In genomic region chr15:79442257-79442611, GRCm38 (mm10) we compare ENCODE assay signal across 8 mouse cellular contexts. TPM values are rescaled to one million over a fixed set of nuclear protein-coding genes. Genes with fewer than 3 reads are reported as not detected.
DNase-seq lines count a peak whose midpoint lies in the region; ATAC-seq and TF ChIP-seq lines count a peak whose summit lies in the region.

No protein-coding gene starts in this region.

- intact Hi-C loops in gastrocnemius, adult 2 months (cut with DNase I) = no loop called here
- intact Hi-C loops in gastrocnemius, postnatal 14 days (cut with DNase I; ENCODE audit: low total_unique reads) = loop anchor here (2.0 kb wide), 1 partner anchor 69 kb away; no protein-coding TSS in a partner anchor

- H3K36me3 ChIP-seq in testis, adult 2 months (ENCODE audit: control insufficient read depth, insufficient read depth, low read length) = no peaks in the 10 kb centered on the region
- peaks cover 15% of the 10 kb centered on the region for H3K36me3 ChIP-seq in liver, embryonic 12.5 days

- ATAC-seq in liver, embryonic 12.5 days = no peak

- H3K9ac ChIP-seq in liver, embryonic 12.5 days = peak overlapping the region; percentile 76

- no peak for TF ChIP-seq POLR2A in testis, adult 2 months (IDR thresholded peaks at IDR 0.05; ENCODE audit: control insufficient read depth, low read depth, low read length)

- no peak for DNase-seq in gastrocnemius, adult 2 months
- DNase-seq in gastrocnemius, postnatal 14 days = no peak
- DNase-seq in testis, postnatal 10 days (ENCODE audit: low spot score) = no peak
- DNase-seq in right cerebral cortex, postnatal 25 days = no peak
- DNase-seq in gastrocnemius, adult 18-20 months (ENCODE audit: low spot score) = no peak
- no peak for DNase-seq in B cell, adult 2 months

- peaks cover 8% of the 10 kb centered on the region for H3K4me1 ChIP-seq in testis, adult 2 months (ENCODE audit: control insufficient read depth, insufficient read depth, low read length)
- H3K4me1 ChIP-seq in liver, embryonic 12.5 days = peaks cover 63% of the 10 kb centered on the region

- TF ChIP-seq CTCF in gastrocnemius, adult 2 months (IDR thresholded peaks at IDR 0.05) = no peak
- no peak for TF ChIP-seq CTCF in testis, adult 2 months (IDR thresholded peaks at IDR 0.05; ENCODE audit: control insufficient read depth, insufficient read depth, insufficient replicate concordance, low read depth, low read length)

- 13% methylated on average over 6 of the region's 6 CpGs for WGBS in liver, embryonic 12.5 days (ENCODE audit: insufficient replicate concordance)

- peak overlapping the region; percentile 96 for H3K4me3 ChIP-seq in gastrocnemius, adult 2 months
- H3K4me3 ChIP-seq in testis, adult 2 months (ENCODE audit: control insufficient read depth, low read depth, low read length) = peak overlapping the region; percentile 41
- peak overlapping the region; percentile 76 for H3K4me3 ChIP-seq in liver, embryonic 12.5 days

- H3K27me3 ChIP-seq in testis, adult 2 months (ENCODE audit: control insufficient read depth, insufficient read depth, low read length) = no peaks in the 10 kb centered on the region
- peaks cover 16% of the 10 kb centered on the region for H3K27me3 ChIP-seq in liver, embryonic 12.5 days (replicated peaks)

- H3K4me2 ChIP-seq in liver, embryonic 12.5 days = peak overlapping the region; percentile 89

- H3K9me3 ChIP-seq in liver, embryonic 12.5 days (replicated peaks) = no peaks in the 10 kb centered on the region

- H3K27ac ChIP-seq in gastrocnemius, adult 2 months = peak overlapping the region; percentile 99
- H3K27ac ChIP-seq in testis, adult 2 months (ENCODE audit: control insufficient read depth, insufficient read depth, low read depth, low read length) = 0 out of 2 replicates have a peak overlapping the region, but pooled peaks have one; percentile 10
- H3K27ac ChIP-seq in liver, embryonic 12.5 days = peak overlapping the region; percentile 79; the same call in 1 of the 2 replicates

RNA-seq across cellular contexts. Expression of gene Csnk1e, which starts 13.1 kb away (rescaled TPM):
- total RNA-seq in gastrocnemius, adult 2 months (2021) = 10 to 100 TPM; 41.8 to 61.4 TPM
- total RNA-seq in gastrocnemius, postnatal 14 days (2021) = 10 to 100 TPM; 46.6 to 46.7 TPM
- 5.5 and 6.7 TPM in 2 replicates for polyA plus RNA-seq in testis, adult 2 months (2012; rRNA removed)
- polyA plus RNA-seq in liver, embryonic 12.5 days (2016; fragmentation: Nextera tagmentation; extraction: Ambion mirVana) = 24.1 and 24.7 TPM in 2 replicates
- 10 to 100 TPM; 45.4 to 48.0 TPM for total RNA-seq in gastrocnemius, adult 18-20 months (2021)

RNA-seq across cellular contexts. Expression of gene Tmem184b, which starts 38.9 kb away (rescaled TPM):
- 10 to 100 TPM; 26.1 to 36.7 TPM for total RNA-seq in gastrocnemius, adult 2 months (2021)
- total RNA-seq in gastrocnemius, postnatal 14 days (2021) = 10 to 100 TPM; 31.5 to 32.6 TPM
- polyA plus RNA-seq in testis, adult 2 months (2012; rRNA removed) = 9.7 and 11.8 TPM in 2 replicates
- 16.4 and 19.0 TPM in 2 replicates for polyA plus RNA-seq in liver, embryonic 12.5 days (2016; fragmentation: Nextera tagmentation; extraction: Ambion mirVana)
- 10 to 100 TPM; 23.6 to 31.2 TPM for total RNA-seq in gastrocnemius, adult 18-20 months (2021)

Comparison
In these comparisons a context has a peak if more than half of its experiments do, and no peak if none do; other contexts are left out.
1. H3K27ac ChIP-seq: peak in every context shown above with its lines; median percentile 99 in gastrocnemius, adult 2 months; 79 in liver, embryonic 12.5 days; 10 in testis, adult 2 months.
2. H3K4me3 ChIP-seq: peak in every context shown above with its lines; median percentile 96 in gastrocnemius, adult 2 months; 76 in liver, embryonic 12.5 days; 41 in testis, adult 2 months.